Mouse (Mus musculus) embryonic facial prominence, embryonic 12.5 days (tissue): ENCODE measurements around the gene Cfb. TPM values are rescaled to one million over a fixed set of nuclear protein-coding genes. Genes with fewer than 3 reads are reported as not detected.
"Not testable (repeated sequence)": the region's sequence is repeated elsewhere in the genome, so short reads cannot be mapped to it uniquely, and the experiment has no call there.

Experiments
- ATAC-seq: fragments of 200-750 bp; cut with Nextera tagmentation; 2 replicates; pipeline ENCODE4 v1.8.0; 2017; ENCODE audit not compliant: insufficient number of reproducible peaks, insufficient read depth, low FRiP score, low TSS enrichment
- H3K27ac ChIP-seq: fragments of 300-500 bp; sonication (generic); 2 replicates; pipeline ENCODE4 v1.5.1; 2016; ENCODE audit warnings: mild to moderate bottlenecking
- H3K27me3 ChIP-seq: fragments of 300-500 bp; sonication (generic); 2 replicates; pipeline ENCODE4 v1.6.1; 2016; ENCODE audit warnings: mild to moderate bottlenecking, moderate library complexity
- H3K36me3 ChIP-seq: fragments of 300-500 bp; sonication (generic); 2 replicates; pipeline ENCODE4 v1.6.1; 2016; ENCODE audit warnings: mild to moderate bottlenecking
- H3K4me1 ChIP-seq: fragments of 300-500 bp; sonication (generic); 2 replicates; pipeline ENCODE4 v1.6.1; 2016
- H3K4me2 ChIP-seq: fragments of 300-500 bp; sonication (generic); replicated peaks from 2 replicates; pipeline ENCODE4 v1.6.1; 2016; ENCODE audit warnings: mild to moderate bottlenecking, moderate library complexity
- H3K4me3 ChIP-seq: fragments of 300-500 bp; sonication (generic); 2 replicates; pipeline ENCODE4 v1.5.1; 2016; ENCODE audit warnings: mild to moderate bottlenecking
- H3K9ac ChIP-seq: fragments of 300-500 bp; sonication (generic); 2 replicates; pipeline ENCODE4 v1.6.1; 2016; ENCODE audit warnings: mild to moderate bottlenecking, moderate library complexity
- H3K9me3 ChIP-seq: fragments of 300-500 bp; sonication (generic); 2 replicates; pipeline ENCODE4 v1.6.1; 2016; ENCODE audit warnings: mild to moderate bottlenecking, moderate library complexity
- WGBS: fragments of 180-500 bp; shearing (Covaris S2); methylation state at CpG from one replicate; pipeline ENCODE4 v1.1.7; 2016; 5-methylcytosine and 5-hydroxymethylcytosine counted together
- polyA plus RNA-seq: library from polyadenylated mRNA; unstranded; fragments of >200 nt; fragmentation: Nextera tagmentation; extraction: Ambion mirVana; gene quantifications from 2 replicates; pipeline ENCODE4 v1.2.1, GENCODE M21; 2016

The Cfb gene
- polyA plus RNA-seq: 1.1 and 1.7 TPM in 2 replicates

DNA sequence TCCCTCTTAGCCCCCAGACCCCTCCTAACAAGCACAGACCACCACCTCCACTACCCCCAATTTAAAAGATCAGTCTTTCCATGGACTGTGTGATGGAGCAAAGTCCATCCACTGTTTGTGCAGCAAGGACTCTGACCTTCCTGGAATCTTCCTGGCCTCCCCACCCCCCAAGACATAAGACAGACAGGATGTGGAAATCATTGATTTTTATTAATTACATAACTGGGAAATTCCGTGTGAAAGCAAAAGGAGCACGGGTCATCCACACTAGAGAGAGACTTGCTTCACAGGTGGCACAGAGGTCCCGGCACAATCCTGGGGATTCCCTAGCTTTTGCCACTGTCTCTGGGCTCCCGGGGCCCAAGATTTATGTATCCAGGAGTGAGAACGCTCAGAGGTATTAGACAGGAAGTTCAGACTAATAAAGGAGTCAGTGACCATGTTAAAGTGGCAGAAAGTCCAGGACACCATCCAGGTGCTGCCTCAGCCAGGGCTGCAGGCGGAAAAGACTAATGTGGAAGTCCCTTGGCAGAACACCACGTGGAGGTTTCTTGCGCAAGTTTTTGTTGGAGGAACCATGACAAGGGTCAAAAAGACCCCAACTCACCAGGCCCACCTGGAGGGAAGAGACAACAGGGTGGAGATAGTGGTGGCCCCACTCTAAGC is at the start of gene Cfb:
Cfb (minus strand) TSS at position 103 of the 666 bp plus-strand sequence.
- 66% methylated on average over 8 of the region's 8 CpGs for WGBS
- Histone ChIP-seq H3K27me3 (no peaks in the 10 kb centered on the region), H3K9me3 (no peaks in the 10 kb centered on the region), H3K4me2 (no peak within 1 kb of the TSS), H3K4me3 (no peak within 1 kb of the TSS), H3K27ac (0 out of 2 replicates have a peak within 1 kb of the TSS, but pooled peaks have one; percentile 9), H3K4me1 (no peaks in the 10 kb centered on the region), H3K36me3 (no peaks in the 10 kb centered on the region), H3K9ac (no peak within 1 kb of the TSS)
- no peak for ATAC-seq

DNA sequence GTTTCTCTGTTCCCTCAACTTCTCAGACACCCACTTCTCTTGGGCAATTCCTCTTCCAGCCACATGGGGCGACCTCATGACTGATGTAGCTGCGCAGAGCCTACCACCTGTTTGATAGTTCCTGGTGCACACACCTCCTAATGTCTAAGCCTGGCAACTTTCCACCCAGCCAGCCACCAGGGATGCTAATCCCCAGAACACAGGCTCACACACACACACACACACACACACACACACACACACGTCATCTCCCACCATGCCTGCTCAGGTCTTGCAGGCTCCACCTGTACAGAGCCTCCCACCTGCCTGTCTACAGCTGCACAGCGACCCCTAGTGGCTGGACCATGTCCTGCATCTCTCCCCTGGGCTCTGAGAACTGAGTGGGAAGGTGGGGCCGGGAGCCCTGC is 49.6 kb upstream of the Cfb start:
- no peaks in the 10 kb centered on the region for H3K9me3 ChIP-seq
- H3K9ac ChIP-seq: no peak overlapping the region
- H3K27me3 ChIP-seq: no peaks in the 10 kb centered on the region
- no peak overlapping the region for H3K4me3 ChIP-seq
- 0 out of 2 replicates have a peak, but pooled peaks cover 3% of the 10 kb centered on the region for H3K4me1 ChIP-seq
- peaks cover 72% of the 10 kb centered on the region for H3K36me3 ChIP-seq
- 48% methylated on average over 5 of the region's 5 CpGs for WGBS
- no peak for ATAC-seq
- H3K27ac ChIP-seq: no peak overlapping the region
- no peak overlapping the region for H3K4me2 ChIP-seq

- Histone ChIP-seq H3K4me3 (no peak overlapping the region), H3K36me3 (peaks cover 81% of the 10 kb centered on the region)
Measured at GRCm38 (mm10) chr17:34910982-34911381, 48.7 kb upstream of the Cfb start.

GRCm38 (mm10) chr17:34902895-34903294 is 40.6 kb upstream of the Cfb start:
- Histone ChIP-seq H3K9ac (no peak overlapping the region), H3K36me3 (peaks cover 62% of the 10 kb centered on the region), H3K4me2 (no peak overlapping the region), H3K4me1 (peaks cover 7% of the 10 kb centered on the region; the same call in 1 of the 2 replicates), H3K4me3 (no peak overlapping the region), H3K27me3 (no peaks in the 10 kb centered on the region), H3K27ac (no peak overlapping the region), H3K9me3 (no peaks in the 10 kb centered on the region)
- ATAC-seq: no peak
- WGBS: 90% methylated on average over 9 of the region's 9 CpGs

More at GRCm38 (mm10) chr17:34910982-34911381, 48.7 kb upstream of the Cfb start:
- Histone ChIP-seq H3K4me1 (0 out of 2 replicates have a peak, but pooled peaks cover 3% of the 10 kb centered on the region), H3K27ac (no peak overlapping the region), H3K4me2 (no peak overlapping the region), H3K27me3 (no peaks in the 10 kb centered on the region), H3K9me3 (no peaks in the 10 kb centered on the region), H3K9ac (no peak overlapping the region)
- ATAC-seq: no peak
- WGBS: 89% methylated on average over 10 of the region's 10 CpGs

GRCm38 (mm10) chr17:34901948-34902347 is 39.6 kb upstream of the Cfb start:
- not testable (repeated sequence) for H3K4me2 ChIP-seq, H3K9me3 ChIP-seq, H3K9ac ChIP-seq, H3K4me3 ChIP-seq, H3K27ac ChIP-seq, ATAC-seq, H3K27me3 ChIP-seq
- H3K36me3 ChIP-seq: peaks cover 52% of the 10 kb centered on the region
- peaks cover 13% of the 10 kb centered on the region for H3K4me1 ChIP-seq
- WGBS: 90% methylated on average over 9 of the region's 10 CpGs

DNA sequence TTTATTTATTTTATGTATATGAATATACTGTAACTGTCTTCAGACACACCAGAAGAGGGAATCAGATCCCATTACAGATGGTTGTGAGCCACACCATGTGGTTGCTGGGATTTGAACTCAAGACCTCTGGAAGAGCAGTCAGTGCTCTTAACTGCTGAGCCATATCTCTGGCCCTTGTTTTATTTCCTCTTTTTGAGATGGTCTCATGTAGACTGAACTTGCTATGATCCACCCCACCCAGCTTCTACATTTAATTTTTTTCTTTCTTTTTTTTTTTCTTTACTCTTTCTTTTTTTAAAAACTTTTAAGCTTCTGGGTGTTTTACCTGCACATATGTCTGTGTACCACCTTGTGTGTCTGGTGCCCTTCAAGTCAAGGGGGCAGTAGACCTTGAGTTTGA is 38.5 kb upstream of the Cfb start:
- not testable (repeated sequence) for H3K4me2 ChIP-seq, H3K4me3 ChIP-seq, H3K9me3 ChIP-seq, ATAC-seq, H3K9ac ChIP-seq, H3K27ac ChIP-seq, H3K27me3 ChIP-seq
- Histone ChIP-seq H3K36me3 (peaks cover 49% of the 10 kb centered on the region), H3K4me1 (peaks cover 23% of the 10 kb centered on the region)

GRCm38 (mm10) chr17:34899890-34900243 is 37.5 kb upstream of the Cfb start:
- no peaks in the 10 kb centered on the region for H3K27me3 ChIP-seq
- H3K4me2 ChIP-seq: peak overlapping the region; percentile 97
- peak overlapping the region; percentile 99 for H3K4me3 ChIP-seq
- H3K36me3 ChIP-seq: peaks cover 40% of the 10 kb centered on the region
- 0 out of 2 replicates have a peak, but pooled peaks cover 4% of the 10 kb centered on the region for H3K9me3 ChIP-seq
- peak overlapping the region; percentile 96 for H3K27ac ChIP-seq
- peak overlapping the region; percentile 98 for H3K9ac ChIP-seq
- under 1% methylated on average over 5 of the region's 5 CpGs for WGBS
- H3K4me1 ChIP-seq: peaks cover 31% of the 10 kb centered on the region
- ATAC-seq: no peak

DNA sequence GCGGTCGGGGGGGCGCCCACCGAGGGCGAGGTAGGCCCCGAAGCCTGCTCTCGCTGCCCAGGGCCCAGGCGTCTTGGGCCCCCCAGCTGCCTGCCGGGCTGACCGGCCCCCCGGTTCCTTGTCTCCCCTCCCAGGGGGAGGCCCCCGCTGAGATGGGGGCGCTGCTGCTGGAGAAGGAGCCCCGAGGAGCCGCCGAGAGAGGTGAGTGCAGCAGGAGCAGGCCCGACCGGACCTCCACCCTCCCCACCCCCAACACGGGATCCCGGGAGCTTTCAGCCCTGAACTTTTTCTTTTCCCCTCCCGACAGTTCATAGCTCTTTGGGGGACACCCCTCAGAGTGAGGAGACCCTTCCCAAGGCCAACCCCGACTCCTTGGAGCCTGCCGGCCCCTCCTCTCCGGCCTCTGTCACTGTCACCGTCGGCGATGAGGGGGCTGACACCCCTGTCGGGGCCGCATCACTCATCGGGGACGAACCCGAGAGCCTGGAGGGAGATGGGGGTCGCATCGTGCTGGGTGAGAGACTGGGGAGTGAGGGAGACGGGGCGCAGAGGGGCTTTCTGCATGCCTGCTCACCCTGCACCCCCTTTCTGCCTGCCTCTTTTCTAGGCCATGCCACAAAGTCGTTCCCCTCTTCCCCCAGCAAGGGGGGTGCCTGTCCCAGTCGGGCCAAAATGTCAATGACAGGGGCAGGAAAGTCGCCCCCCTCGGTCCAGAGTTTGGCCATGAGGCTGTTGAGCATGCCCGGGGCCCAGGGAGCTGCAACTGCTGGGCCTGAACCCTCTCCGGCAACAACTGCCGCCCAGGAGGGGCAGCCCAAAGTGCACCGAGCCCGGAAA is 37.0 kb upstream of the Cfb start:
- H3K4me3 ChIP-seq: peak overlapping the region; percentile 99
- H3K36me3 ChIP-seq: peaks cover 34% of the 10 kb centered on the region
- WGBS: under 1% methylated on average over 41 of the region's 45 CpGs
- H3K4me1 ChIP-seq: peaks cover 31% of the 10 kb centered on the region
- peak overlapping the region; percentile 96 for H3K27ac ChIP-seq
- peak overlapping the region; percentile 97 for H3K4me2 ChIP-seq
- 0 out of 2 replicates have a peak, but pooled peaks cover 4% of the 10 kb centered on the region for H3K9me3 ChIP-seq
- H3K27me3 ChIP-seq: no peaks in the 10 kb centered on the region
- peak overlapping the region; percentile 98 for H3K9ac ChIP-seq
- no peak for ATAC-seq

DNA sequence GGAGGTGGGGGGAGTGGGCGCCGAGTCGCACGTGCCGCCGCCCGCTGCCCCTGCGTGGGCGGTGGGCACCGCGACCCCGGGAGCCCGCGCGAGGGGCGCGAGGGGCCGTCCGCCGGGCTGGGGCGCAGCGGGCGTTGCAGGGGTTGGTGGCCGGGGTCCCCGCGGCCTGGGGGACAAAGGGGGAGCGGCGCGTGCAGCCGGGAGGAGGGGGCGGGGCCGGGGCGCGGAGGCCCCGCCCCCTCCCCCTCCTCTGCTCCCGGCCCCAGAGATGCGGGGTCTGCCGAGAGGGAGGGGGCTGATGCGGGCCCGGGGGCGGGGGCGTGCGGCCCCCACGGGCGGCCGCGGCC is 36.4 kb upstream of the Cfb start:
- Histone ChIP-seq H3K9me3 (0 out of 2 replicates have a peak, but pooled peaks cover 4% of the 10 kb centered on the region), H3K4me2 (peak overlapping the region; percentile 97), H3K27me3 (no peaks in the 10 kb centered on the region), H3K36me3 (peaks cover 30% of the 10 kb centered on the region), H3K4me1 (peaks cover 34% of the 10 kb centered on the region), H3K9ac (peak overlapping the region; percentile 98), H3K27ac (peak overlapping the region; percentile 96), H3K4me3 (peak overlapping the region; percentile 99)
- WGBS: under 1% methylated on average over 16 of the region's 47 CpGs
- no peak for ATAC-seq

- peak within 1 kb of the TSS; percentile 96 for H3K27ac ChIP-seq
- WGBS: under 1% methylated on average over 37 of the region's 44 CpGs
- peaks cover 35% of the 10 kb centered on the region for H3K4me1 ChIP-seq
- peak within 1 kb of the TSS; percentile 97 for H3K4me2 ChIP-seq
- peak; percentile 17; the same call in 1 of the 2 replicates for ATAC-seq
- H3K27me3 ChIP-seq: no peaks in the 10 kb centered on the region
- peaks cover 24% of the 10 kb centered on the region for H3K36me3 ChIP-seq
- peak within 1 kb of the TSS; percentile 98 for H3K9ac ChIP-seq
- H3K4me3 ChIP-seq: peak within 1 kb of the TSS; percentile 99
- 0 out of 2 replicates have a peak, but pooled peaks cover 4% of the 10 kb centered on the region for H3K9me3 ChIP-seq
Measured at GRCm38 (mm10) chr17:34898160-34898586, 35.9 kb upstream of the Cfb start, which contains the start of the genes C2 and Ehmt2. Gene C2, minus strand, starts transcription at chr17:34898265. Gene Ehmt2, plus strand, starts transcription at chr17:34898469.

GRCm38 (mm10) chr17:34897373-34898159 is 35.2 kb upstream of the Cfb start:
- Histone ChIP-seq H3K27me3 (no peaks in the 10 kb centered on the region), H3K4me1 (peaks cover 35% of the 10 kb centered on the region), H3K9me3 (0 out of 2 replicates have a peak, but pooled peaks cover 4% of the 10 kb centered on the region), H3K36me3 (peaks cover 18% of the 10 kb centered on the region), H3K9ac (peak overlapping the region; percentile 98), H3K27ac (peak overlapping the region; percentile 96), H3K4me3 (peak overlapping the region; percentile 99), H3K4me2 (peak overlapping the region; percentile 97)
- 23% methylated on average over 10 of the region's 10 CpGs for WGBS
- ATAC-seq: no peak
